Mouse (Mus musculus) heart, adult 2 months (tissue): Measurements from ENCODE around the gene Psmd9.

Source experiments
- CTCF ChIP-seq: fragments of 200-600 bp; IDR thresholded peaks from 2 replicates; pipeline ENCODE4 v1.8.1; 2022; ENCODE audit warnings: antibody characterized with exemption, mild to moderate bottlenecking, moderate library complexity
- EP300 ChIP-seq: fragments of 200-500 bp; IDR thresholded peaks from 2 replicates; pipeline ENCODE4 v1.6.1; 2011; ENCODE audit warnings: low read depth, low read length, control low read depth; ENCODE audit not compliant: insufficient read depth

GRCm38 (mm10) chr5:123251834-123252233 is 82.6 kb downstream of the Psmd9 start, which contains the start of gene Wdr66:
- peak; percentile 85 for TF ChIP-seq CTCF
- no peak for TF ChIP-seq EP300
